Mouse (Mus musculus) CH12.LX (cell line): ENCODE results near the gene Bcl2l11.
"Not testable (repeated sequence)": the region's sequence is repeated elsewhere in the genome, so short reads cannot be mapped to it uniquely, and the experiment has no call there.

Experiments
- CTCF ChIP-seq, 2 experiments: IDR thresholded peaks in 1 of 2; conservative IDR thresholded peaks in 1 of 2; 2 replicates each; pipeline ENCODE4 v1.5.1; 2011 to 2012; ENCODE audit warnings: low read depth in 2 of 2, low read length in 2 of 2, improper control_type of control experiment in 1 of 2, inconsistent platforms in 1 of 2, mild to moderate bottlenecking in 1 of 2, moderate library complexity in 1 of 2
- KAT2A ChIP-seq: IDR thresholded peaks from 2 replicates; pipeline ENCODE4 v1.6.1; 2012; ENCODE audit warnings: low read length, improper control_type of control experiment, inconsistent platforms; ENCODE audit not compliant: insufficient replicate concordance
- MAFK ChIP-seq: IDR thresholded peaks from 2 replicates; pipeline ENCODE4 v1.6.1; 2011; ENCODE audit warnings: low read length, improper control_type of control experiment; ENCODE audit not compliant: insufficient replicate concordance
- MAX ChIP-seq: IDR thresholded peaks from 2 replicates; pipeline ENCODE4 v1.6.1; 2011; ENCODE audit warnings: low read length, improper control_type of control experiment
- POLR2A ChIP-seq: IDR thresholded peaks from 2 replicates; pipeline ENCODE4 v1.6.1; 2011; ENCODE audit warnings: low read depth, mild to moderate bottlenecking, improper control_type of control experiment, low read length

- not testable (repeated sequence) for TF ChIP-seq POLR2A; MAX; CTCF (conservative IDR thresholded peaks at IDR 0.05 in 1 of 2, IDR thresholded peaks at IDR 0.05 in 1 of 2; ENCODE audit: low read depth in 2 of 2, low read length in 2 of 2); MAFK; KAT2A
These were observed 27.7 kb upstream of the Bcl2l11 start for GRCm38 (mm10) chr2:128098118-128098517.
